Mouse (Mus musculus) bone marrow, adult 2 months (tissue): ENCODE results near the gene Ebp. TPM values are rescaled to one million over a fixed set of nuclear protein-coding genes. Genes with fewer than 3 reads are reported as not detected.

Source experiments
- H3K27ac ChIP-seq: fragments of 200-500 bp; 2 replicates; pipeline ENCODE4 v1.5.1; 2012; ENCODE audit warnings: low read depth, mild to moderate bottlenecking, control low read depth, inconsistent platforms, low read length; ENCODE audit not compliant: control insufficient read depth, poor library complexity, insufficient read depth
- H3K4me1 ChIP-seq: fragments of 200-500 bp; 2 replicates; pipeline ENCODE4 v1.6.1; 2011; ENCODE audit warnings: low read length; ENCODE audit not compliant: control insufficient read depth, insufficient read depth
- H3K4me3 ChIP-seq: fragments of 200-500 bp; replicated peaks from 2 replicates; pipeline ENCODE3; 2011; ENCODE audit warnings: mild to moderate bottlenecking, low read depth, low read length, control low read depth; ENCODE audit not compliant: control insufficient read depth
- CTCF ChIP-seq: fragments of 200-500 bp; IDR thresholded peaks from 2 replicates; pipeline ENCODE4 v1.5.1; 2011; ENCODE audit warnings: low read length, control low read depth; ENCODE audit not compliant: control insufficient read depth, insufficient read depth
- POLR2A ChIP-seq: fragments of 200-500 bp; IDR thresholded peaks from 2 replicates; pipeline ENCODE4 v1.6.1; 2011; ENCODE audit warnings: low read depth, mild to moderate bottlenecking, control low read depth, low read length, borderline replicate concordance; ENCODE audit not compliant: control insufficient read depth
- WGBS: fragments of 180-500 bp; shearing (Covaris S2); methylation state at CpG from one replicate; pipeline ENCODE4 v1.1.7; 2018; 5-methylcytosine and 5-hydroxymethylcytosine counted together
- polyA plus RNA-seq: library from polyadenylated mRNA; stranded (reverse); fragments of >200 nt; gene quantifications from 2 replicates; pipeline ENCODE4 v1.2.4, GENCODE M21; 2011; ENCODE audit warnings: low replicate concordance; ENCODE audit not compliant: missing spikeins, insufficient read depth, insufficient read length

Gene Ebp
- polyA plus RNA-seq, 1 experiment, result 62.2 TPM

- no peak overlapping the region for H3K4me3 ChIP-seq
- H3K27ac ChIP-seq, result no peak overlapping the region
- 71% methylated on average over 6 of the region's 6 CpGs for WGBS
- TF ChIP-seq CTCF (no peak), POLR2A (no peak)
- no peaks in the 10 kb centered on the region for H3K4me1 ChIP-seq
Measured at GRCm38 (mm10) chrX:8217383-8217782, 24.1 kb upstream of the Ebp start.

- 67% methylated on average over 7 of the region's 7 CpGs for WGBS
- no peak overlapping the region for H3K4me3 ChIP-seq
- no peaks in the 10 kb centered on the region for H3K4me1 ChIP-seq
- no peak for TF ChIP-seq POLR2A
- TF ChIP-seq CTCF, result no peak
- no peak overlapping the region for H3K27ac ChIP-seq
Measured at GRCm38 (mm10) chrX:8211490-8212207, 18.3 kb upstream of the Ebp start.

- no peak for TF ChIP-seq CTCF
- Histone ChIP-seq H3K4me3 (no peak overlapping the region), H3K4me1 (no peaks in the 10 kb centered on the region), H3K27ac (no peak overlapping the region)
- WGBS, result 26% methylated on average over 2 of the region's 2 CpGs
Measured at GRCm38 (mm10) chrX:8209720-8210119, 16.4 kb upstream of the Ebp start.

GRCm38 (mm10) chrX:8207224-8207623, 13.9 kb upstream of the Ebp start:
- TF ChIP-seq CTCF (no peak), POLR2A (no peak)
- no peak overlapping the region for H3K27ac ChIP-seq
- H3K4me1 ChIP-seq, result no peaks in the 10 kb centered on the region
- H3K4me3 ChIP-seq, result no peak overlapping the region
- 48% methylated on average over 4 of the region's 4 CpGs for WGBS

GRCm38 (mm10) chrX:8206694-8207197, 13.4 kb upstream of the Ebp start:
- Histone ChIP-seq H3K4me1 (no peaks in the 10 kb centered on the region), H3K27ac (no peak overlapping the region), H3K4me3 (peak overlapping the region; percentile 42)
- 20% methylated on average over 11 of the region's 11 CpGs for WGBS
- TF ChIP-seq POLR2A, result no peak
- TF ChIP-seq CTCF, result no peak

- Histone ChIP-seq H3K27ac (no peak within 1 kb of the TSS), H3K4me1 (no peaks in the 10 kb centered on the region), H3K4me3 (peak within 1 kb of the TSS; percentile 42)
- 13% methylated on average over 44 of the region's 46 CpGs for WGBS
- no peak for TF ChIP-seq CTCF
- TF ChIP-seq POLR2A, result 0 out of 2 replicates have a peak, but pooled peaks have one; percentile 17
Measured at GRCm38 (mm10) chrX:8206015-8206693, 12.8 kb upstream of the Ebp start, which contains the start of gene Porcn. Porcn (minus strand) TSS chrX:8206525.

GRCm38 (mm10) chrX:8205551-8205950, 12.2 kb upstream of the Ebp start:
- no peak overlapping the region for H3K4me3 ChIP-seq
- 62% methylated on average over 7 of the region's 7 CpGs for WGBS
- TF ChIP-seq CTCF (no peak), POLR2A (no peak)
- no peaks in the 10 kb centered on the region for H3K4me1 ChIP-seq
- no peak overlapping the region for H3K27ac ChIP-seq

- Histone ChIP-seq H3K27ac (no peak overlapping the region), H3K4me3 (no peak overlapping the region), H3K4me1 (no peaks in the 10 kb centered on the region)
- WGBS, result 63% methylated on average over 4 of the region's 4 CpGs
- no peak for TF ChIP-seq POLR2A
- no peak for TF ChIP-seq CTCF
Measured at GRCm38 (mm10) chrX:8205088-8205487, 11.8 kb upstream of the Ebp start.
